ENCODE assay signal across 9 mouse cellular contexts in genomic region chr6:148354509-148355474, GRCm38 (mm10).
DNase-seq lines count a peak whose midpoint lies in the region; ATAC-seq lines count a peak whose summit lies in the region.
"Had no signal": no experiment of that assay in that cellular context is flagged by ENCODE, and none has a peak within 500 bp of the region (broad histone marks: within the 10 kb centered on the region; RNA-seq: fewer than 3 reads in every experiment).

No protein-coding gene starts in this region.

- peak overlapping the region; percentile 67 for H3K9ac ChIP-seq in intestine, embryonic 16.5 days (ENCODE audit: low read depth, low read length)
- H3K9ac ChIP-seq in midbrain, embryonic 16.5 days (ENCODE audit: low read depth, low read length), result peak overlapping the region; percentile 57

- intact Hi-C loops in left cerebral cortex, postnatal 14 days (cut with DNase I), result no loop called here

- H3K27me3 ChIP-seq in intestine, embryonic 16.5 days (replicated peaks; ENCODE audit: control insufficient read depth, insufficient read depth, low read length), result no peaks in the 10 kb centered on the region
- no peaks in the 10 kb centered on the region for H3K27me3 ChIP-seq in midbrain, embryonic 16.5 days (ENCODE audit: control insufficient read depth, insufficient read depth, low read depth, low read length)
- H3K27me3 ChIP-seq: CH12.LX had no signal

- H3K4me2 ChIP-seq in intestine, embryonic 16.5 days (ENCODE audit: low read depth, low read length), result peak overlapping the region; percentile 58
- H3K4me2 ChIP-seq in midbrain, embryonic 16.5 days (ENCODE audit: low read length), result peak overlapping the region; percentile 52

- peaks cover 4% of the 10 kb centered on the region; the same call in 1 of the 2 replicates for H3K36me3 ChIP-seq in intestine, embryonic 16.5 days (ENCODE audit: control insufficient read depth, insufficient read depth, low read length)
- H3K36me3 ChIP-seq in midbrain, embryonic 16.5 days (ENCODE audit: control insufficient read depth, insufficient read depth, low read length), result peaks cover 6% of the 10 kb centered on the region; the same call in 1 of the 2 replicates

- DNase-seq in left cerebral cortex, postnatal 14 days (ENCODE audit: low spot score in 2 of 2), result peak; percentile 52 to 56
- no peak for DNase-seq in left cerebral cortex, adult 11 months (ENCODE audit: low spot score)
- peak; percentile 96 for DNase-seq in heart, adult 11 months
- peak; percentile 88 for DNase-seq in liver
- peak; percentile 92 for DNase-seq in testis, postnatal 10 days (ENCODE audit: low spot score)

- no peaks in the 10 kb centered on the region for H3K9me3 ChIP-seq in intestine, embryonic 16.5 days (ENCODE audit: control insufficient read depth, low read length)
- H3K9me3 ChIP-seq in midbrain, embryonic 16.5 days (replicated peaks; ENCODE audit: control insufficient read depth, low read length, poor library complexity, severe bottlenecking), result 0 out of 2 replicates have a peak, but pooled peaks cover 6% of the 10 kb centered on the region

- no peak overlapping the region for H3K27ac ChIP-seq in intestine, embryonic 16.5 days (ENCODE audit: low read length)
- H3K27ac ChIP-seq in midbrain, embryonic 16.5 days (ENCODE audit: low read length), result no peak overlapping the region

- peak; percentile 59 for ATAC-seq in common myeloid progenitor, adult 5-6 weeks (replicated peaks; ENCODE audit: low read depth, poor library complexity, severe bottlenecking)
- peak; percentile 89 for ATAC-seq in intestine, embryonic 16.5 days
- ATAC-seq in midbrain, embryonic 16.5 days, result peak; percentile 85

- peaks cover 3% of the 10 kb centered on the region; the same call in 1 of the 2 replicates for H3K4me1 ChIP-seq in intestine, embryonic 16.5 days (ENCODE audit: control insufficient read depth, insufficient read depth, low read length)
- peaks cover 4% of the 10 kb centered on the region for H3K4me1 ChIP-seq in midbrain, embryonic 16.5 days (ENCODE audit: control insufficient read depth, insufficient read depth, low read length)

- 37% methylated on average over 85 of the region's 85 CpGs for WGBS in intestine, embryonic 16.5 days
- WGBS in midbrain, embryonic 16.5 days, result 36% methylated on average over 83 of the region's 85 CpGs

- peak overlapping the region; percentile 52 for H3K4me3 ChIP-seq in intestine, embryonic 16.5 days (ENCODE audit: low read length)
- peak overlapping the region; percentile 48 for H3K4me3 ChIP-seq in midbrain, embryonic 16.5 days (ENCODE audit: low read depth, low read length)
